Mouse (Mus musculus) lung, postnatal 0 days (tissue): ENCODE data around the gene Gabra6.

ENCODE experiments used
- CTCF ChIP-seq: IDR thresholded peaks from 2 replicates; pipeline ENCODE4 v1.5.1; 2016; ENCODE audit warnings: antibody characterized with exemption, mild to moderate bottlenecking
- EP300 ChIP-seq: IDR thresholded peaks from 2 replicates; pipeline ENCODE4 v1.6.1; 2016; ENCODE audit warnings: antibody characterized with exemption, mild to moderate bottlenecking, control low read depth

GRCm38 (mm10) chr11:42321560-42321959, 688 bp upstream of the Gabra6 start:
- TF ChIP-seq CTCF (no peak), EP300 (no peak)
